Mouse (Mus musculus) liver, embryonic 16.5 days (tissue): Measurements from ENCODE around the gene Srgap2. TPM values are rescaled to one million over a fixed set of nuclear protein-coding genes. Genes with fewer than 3 reads are reported as not detected.

ENCODE experiments used
- ATAC-seq: fragments of 200-750 bp; cut with Nextera tagmentation; 2 replicates; pipeline ENCODE4 v1.8.0; 2017; ENCODE audit warnings: low read depth, mild to moderate bottlenecking, moderate number of reproducible peaks, moderate library complexity
- H3K27ac ChIP-seq: fragments of 300-500 bp; sonication (generic); 2 replicates; pipeline ENCODE4 v1.5.1; 2014; ENCODE audit warnings: mild to moderate bottlenecking, low read length
- H3K27me3 ChIP-seq: fragments of 300-500 bp; sonication (generic); 2 replicates; pipeline ENCODE4 v1.6.1; 2014; ENCODE audit warnings: low read depth, low read length, mixed read lengths; ENCODE audit not compliant: control insufficient read depth, insufficient read depth
- H3K36me3 ChIP-seq: fragments of 300-500 bp; sonication (generic); 2 replicates; pipeline ENCODE4 v1.6.1; 2014; ENCODE audit warnings: mild to moderate bottlenecking; ENCODE audit not compliant: control insufficient read depth, insufficient read depth
- H3K4me1 ChIP-seq: fragments of 300-500 bp; sonication (generic); 2 replicates; pipeline ENCODE4 v1.6.1; 2014; ENCODE audit warnings: low read depth, low read length, mixed read lengths; ENCODE audit not compliant: control insufficient read depth
- H3K4me2 ChIP-seq: fragments of 300-500 bp; sonication (generic); 2 replicates; pipeline ENCODE4 v1.6.1; 2014; ENCODE audit warnings: low read depth, low read length, mixed read lengths
- H3K4me3 ChIP-seq: fragments of 300-500 bp; sonication (generic); 2 replicates; pipeline ENCODE4 v1.5.1; 2014; ENCODE audit warnings: low read depth, mild to moderate bottlenecking, low read length
- H3K9ac ChIP-seq: fragments of 300-500 bp; sonication (generic); 2 replicates; pipeline ENCODE4 v1.6.1; 2014; ENCODE audit warnings: low read depth, low read length
- H3K9me3 ChIP-seq: fragments of 300-500 bp; sonication (generic); replicated peaks from 2 replicates; pipeline ENCODE4 v1.6.1; 2016; ENCODE audit warnings: low read length; ENCODE audit not compliant: control insufficient read depth
- WGBS: fragments of 180-500 bp; shearing (Covaris S2); extraction: QIAGEN DNeasy Blood & Tissue Kit; methylation state at CpG from one replicate; pipeline ENCODE4 v1.1.7; 2014; ENCODE audit not compliant: insufficient replicate concordance; 5-methylcytosine and 5-hydroxymethylcytosine counted together
- polyA plus RNA-seq: library from polyadenylated mRNA; unstranded; fragments of >200 nt; fragmentation: Nextera tagmentation; extraction: Ambion mirVana; gene quantifications from 2 replicates; pipeline ENCODE4 v1.2.1, GENCODE M21; 2015

Gene Srgap2
- polyA plus RNA-seq, 1 experiment from 2014 or later, result 5.3 TPM

DNA sequence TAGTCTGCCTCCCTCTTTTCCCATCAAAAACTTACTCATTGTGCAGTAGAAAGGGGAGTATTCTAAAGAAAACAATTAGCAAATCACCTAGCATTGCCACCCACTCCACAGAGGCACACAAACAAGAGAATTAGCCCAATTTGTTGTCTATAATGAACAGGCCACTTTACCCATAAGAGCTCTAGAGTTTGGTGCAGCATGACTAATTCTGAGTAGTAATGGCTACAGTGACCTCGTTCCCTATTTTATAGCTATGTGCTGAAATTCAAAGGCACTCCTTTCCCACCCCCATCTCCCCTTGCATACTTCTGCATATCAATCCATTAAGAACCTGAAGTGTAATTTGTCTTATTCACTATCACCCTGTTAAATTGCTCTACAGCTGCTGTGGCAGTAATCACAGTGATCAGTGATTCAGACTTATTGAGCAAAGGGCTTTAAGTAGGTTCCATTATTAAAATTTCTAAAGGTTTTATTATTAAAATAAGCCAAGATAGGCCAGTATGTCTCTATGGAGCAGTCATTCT, 64.5 kb downstream of the Srgap2 start:
- Histone ChIP-seq H3K4me3 (no peak overlapping the region), H3K4me1 (no peaks in the 10 kb centered on the region), H3K27me3 (no peaks in the 10 kb centered on the region), H3K9ac (no peak overlapping the region), H3K36me3 (no peaks in the 10 kb centered on the region), H3K4me2 (no peak overlapping the region), H3K9me3 (no peaks in the 10 kb centered on the region), H3K27ac (no peak overlapping the region)
- no peak for ATAC-seq
- WGBS, result 58% methylated on average over 1 of the region's 1 CpGs

GRCm38 (mm10) chr1:131460914-131461530, 66.1 kb downstream of the Srgap2 start:
- Histone ChIP-seq H3K4me2 (no peak overlapping the region), H3K4me3 (no peak overlapping the region), H3K9ac (no peak overlapping the region), H3K4me1 (no peaks in the 10 kb centered on the region), H3K27me3 (no peaks in the 10 kb centered on the region), H3K36me3 (no peaks in the 10 kb centered on the region), H3K9me3 (no peaks in the 10 kb centered on the region), H3K27ac (no peak overlapping the region)
- ATAC-seq, result no peak
- WGBS, result 57% methylated on average over 1 of the region's 1 CpGs

- H3K9ac ChIP-seq, result no peak overlapping the region
- no peaks in the 10 kb centered on the region for H3K9me3 ChIP-seq
- no peak overlapping the region for H3K4me3 ChIP-seq
- H3K27ac ChIP-seq, result no peak overlapping the region
- no peaks in the 10 kb centered on the region for H3K27me3 ChIP-seq
- no peak overlapping the region for H3K4me2 ChIP-seq
- H3K36me3 ChIP-seq, result no peaks in the 10 kb centered on the region
- peaks cover 12% of the 10 kb centered on the region for H3K4me1 ChIP-seq
- no peak for ATAC-seq
- 72% methylated on average over 3 of the region's 3 CpGs for WGBS
Measured at GRCm38 (mm10) chr1:131455355-131455890, 71.7 kb downstream of the Srgap2 start.

DNA sequence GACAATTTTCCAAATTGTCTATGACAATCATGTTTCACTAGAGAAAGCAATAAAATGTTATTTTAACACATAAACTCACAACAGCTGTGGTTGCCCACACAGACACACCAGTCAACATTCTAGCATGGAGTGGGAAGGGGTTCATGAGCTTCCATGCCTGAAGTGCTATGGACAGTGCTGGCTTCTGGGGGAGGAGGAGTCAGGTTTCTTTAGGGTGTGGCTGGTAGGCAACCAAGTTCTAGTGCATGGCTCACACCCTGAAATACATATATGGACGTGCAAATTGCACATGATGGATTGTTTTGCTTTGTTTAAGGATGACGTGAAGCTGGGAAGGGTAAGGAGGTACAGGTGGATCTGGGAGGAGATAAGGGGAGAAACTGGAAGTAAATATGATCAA, 72.8 kb downstream of the Srgap2 start:
- H3K36me3 ChIP-seq, result no peaks in the 10 kb centered on the region
- H3K27me3 ChIP-seq, result no peaks in the 10 kb centered on the region
- H3K4me3 ChIP-seq, result no peak overlapping the region
- H3K9ac ChIP-seq, result no peak overlapping the region
- H3K4me1 ChIP-seq, result peaks cover 12% of the 10 kb centered on the region
- WGBS, result 46% methylated on average over 2 of the region's 2 CpGs
- no peaks in the 10 kb centered on the region for H3K9me3 ChIP-seq
- no peak overlapping the region for H3K4me2 ChIP-seq
- ATAC-seq, result peak; percentile 58; the same call in 1 of the 2 replicates
- no peak overlapping the region for H3K27ac ChIP-seq

- H3K27ac ChIP-seq, result no peak overlapping the region
- H3K4me1 ChIP-seq, result peaks cover 18% of the 10 kb centered on the region
- no peaks in the 10 kb centered on the region for H3K27me3 ChIP-seq
- 51% methylated on average over 1 of the region's 1 CpGs for WGBS
- no peak overlapping the region for H3K4me3 ChIP-seq
- no peaks in the 10 kb centered on the region for H3K36me3 ChIP-seq
- ATAC-seq, result no peak
- H3K9me3 ChIP-seq, result no peaks in the 10 kb centered on the region
- H3K9ac ChIP-seq, result no peak overlapping the region
- no peak overlapping the region for H3K4me2 ChIP-seq
Measured at GRCm38 (mm10) chr1:131453335-131453734, 73.8 kb downstream of the Srgap2 start.

- no peak for ATAC-seq
- H3K4me1 ChIP-seq, result peaks cover 37% of the 10 kb centered on the region
- H3K9ac ChIP-seq, result no peak overlapping the region
- H3K4me2 ChIP-seq, result no peak overlapping the region
- 69% methylated on average over 5 of the region's 5 CpGs for WGBS
- no peaks in the 10 kb centered on the region for H3K9me3 ChIP-seq
- H3K27ac ChIP-seq, result no peak overlapping the region
- H3K4me3 ChIP-seq, result no peak overlapping the region
- H3K36me3 ChIP-seq, result no peaks in the 10 kb centered on the region
- H3K27me3 ChIP-seq, result no peaks in the 10 kb centered on the region
Measured at GRCm38 (mm10) chr1:131448373-131448772, 78.8 kb downstream of the Srgap2 start.

- Histone ChIP-seq H3K9me3 (no peaks in the 10 kb centered on the region), H3K4me1 (peaks cover 37% of the 10 kb centered on the region), H3K4me2 (peak overlapping the region; percentile 53), H3K27me3 (no peaks in the 10 kb centered on the region), H3K36me3 (no peaks in the 10 kb centered on the region), H3K4me3 (no peak overlapping the region; the same call in 1 of the 2 replicates), H3K9ac (no peak overlapping the region), H3K27ac (peak overlapping the region; percentile 83)
- 20% methylated on average over 3 of the region's 3 CpGs for WGBS
- peak; percentile 100 for ATAC-seq
Measured at GRCm38 (mm10) chr1:131447333-131447732, 79.8 kb downstream of the Srgap2 start.

DNA sequence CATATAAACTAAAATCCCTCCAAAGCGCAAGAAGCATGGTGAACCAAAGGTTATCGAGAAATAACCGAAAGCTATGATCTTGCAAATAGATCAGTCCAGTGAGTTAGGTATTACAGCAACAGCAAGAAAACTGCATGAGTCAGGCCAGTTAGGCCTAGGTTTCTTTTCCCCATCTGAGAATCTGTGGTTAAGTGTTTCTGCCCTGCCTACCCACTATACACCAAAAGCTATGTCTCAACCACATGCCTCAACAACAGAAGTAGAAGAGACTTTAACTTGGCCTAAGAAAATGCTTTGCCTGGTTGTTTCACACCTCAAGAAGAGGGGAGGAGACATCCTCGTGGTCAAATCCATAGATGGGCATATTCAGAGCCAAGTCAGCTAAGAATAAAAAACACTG, 80.6 kb downstream of the Srgap2 start:
- H3K9me3 ChIP-seq, result no peaks in the 10 kb centered on the region
- no peak overlapping the region for H3K4me2 ChIP-seq
- H3K27ac ChIP-seq, result peak overlapping the region; percentile 51
- no peaks in the 10 kb centered on the region for H3K27me3 ChIP-seq
- no peaks in the 10 kb centered on the region for H3K36me3 ChIP-seq
- no peak overlapping the region for H3K4me3 ChIP-seq
- ATAC-seq, result no peak
- H3K4me1 ChIP-seq, result peaks cover 37% of the 10 kb centered on the region
- H3K9ac ChIP-seq, result no peak overlapping the region
- 76% methylated on average over 4 of the region's 4 CpGs for WGBS

DNA sequence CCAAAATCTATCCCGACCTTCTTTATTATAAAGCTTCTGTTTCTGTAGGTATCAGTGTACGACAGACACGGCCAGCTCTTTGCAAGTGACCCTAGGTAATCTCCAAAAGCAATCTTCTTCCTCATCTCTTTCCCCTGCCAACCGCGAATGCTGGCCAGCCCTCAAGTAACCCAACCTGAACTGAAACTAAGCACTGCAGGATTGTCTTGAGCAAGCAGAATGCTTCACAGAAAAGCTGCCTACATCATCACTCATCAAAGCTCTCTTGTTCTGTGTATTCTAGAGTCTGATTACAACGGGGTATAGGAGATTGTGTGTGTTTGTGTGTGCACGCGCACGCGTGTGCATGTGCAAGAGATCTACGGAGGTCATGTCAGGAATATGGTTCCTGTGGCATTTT, 88.6 kb downstream of the Srgap2 start:
- Histone ChIP-seq H3K36me3 (no peaks in the 10 kb centered on the region), H3K4me2 (no peak overlapping the region), H3K27ac (no peak overlapping the region), H3K9ac (no peak overlapping the region), H3K27me3 (no peaks in the 10 kb centered on the region), H3K4me1 (peaks cover under 1% of the 10 kb centered on the region; the same call in 1 of the 2 replicates), H3K4me3 (no peak overlapping the region), H3K9me3 (no peaks in the 10 kb centered on the region)
- 60% methylated on average over 11 of the region's 11 CpGs for WGBS
- ATAC-seq, result 0 out of 2 replicates have a peak, but pooled peaks have one; percentile 11
